Mouse (Mus musculus) heart, embryonic 16.5 days (tissue): Measurements from ENCODE around the gene Rrp8. TPM values are rescaled to one million over a fixed set of nuclear protein-coding genes. Genes with fewer than 3 reads are reported as not detected.
A peak's percentile ranks its signal among the peaks of the same experiment; 100 is the strongest.
"Not testable (repeated sequence)": the region's sequence is repeated elsewhere in the genome, so short reads cannot be mapped to it uniquely, and the experiment has no call there.

ENCODE experiments used
- ATAC-seq: fragments of 200-750 bp; cut with Nextera tagmentation; replicated peaks from 2 replicates; pipeline ENCODE4 v1.8.0; 2017; ENCODE audit warnings: moderate number of reproducible peaks; ENCODE audit not compliant: insufficient read depth, low FRiP score; ENCODE audit errors: extremely low read depth
- H3K27ac ChIP-seq: fragments of 300-500 bp; sonication (generic); 2 replicates; pipeline ENCODE4 v1.5.1; 2014; ENCODE audit warnings: mild to moderate bottlenecking, low read length, control low read depth, moderate library complexity
- H3K27me3 ChIP-seq: fragments of 300-500 bp; sonication (generic); 2 replicates; pipeline ENCODE4 v1.6.1; 2014; ENCODE audit warnings: low read length, mixed read lengths; ENCODE audit not compliant: control insufficient read depth, insufficient read depth
- H3K36me3 ChIP-seq: fragments of 300-500 bp; sonication (generic); 2 replicates; pipeline ENCODE4 v1.6.1; 2014; ENCODE audit not compliant: control insufficient read depth, insufficient read depth
- H3K4me1 ChIP-seq: fragments of 300-500 bp; sonication (generic); 2 replicates; pipeline ENCODE4 v1.6.1; 2014; ENCODE audit warnings: low read length, mixed read lengths; ENCODE audit not compliant: control insufficient read depth, insufficient read depth
- H3K4me2 ChIP-seq: fragments of 300-500 bp; sonication (generic); 2 replicates; pipeline ENCODE4 v1.6.1; 2014; ENCODE audit warnings: low read depth, mild to moderate bottlenecking, control low read depth, low read length
- H3K4me3 ChIP-seq: fragments of 300-500 bp; sonication (generic); 2 replicates; pipeline ENCODE4 v1.5.1; 2014; ENCODE audit warnings: mild to moderate bottlenecking, control low read depth, low read length
- H3K9ac ChIP-seq: fragments of 300-500 bp; sonication (generic); 2 replicates; pipeline ENCODE4 v1.6.1; 2014; ENCODE audit warnings: low read length, control low read depth
- H3K9me3 ChIP-seq: fragments of 300-500 bp; sonication (generic); replicated peaks from 2 replicates; pipeline ENCODE4 v1.6.1; 2016; ENCODE audit warnings: low read length; ENCODE audit not compliant: control insufficient read depth
- WGBS: fragments of 180-500 bp; shearing (Covaris S2); extraction: QIAGEN DNeasy Blood & Tissue Kit; methylation state at CpG from one replicate; pipeline ENCODE4 v1.1.7; 2014; 5-methylcytosine and 5-hydroxymethylcytosine counted together
- polyA plus RNA-seq: library from polyadenylated mRNA; unstranded; fragments of >200 nt; fragmentation: Nextera tagmentation; extraction: Ambion mirVana; gene quantifications from 2 replicates; pipeline ENCODE4 v1.2.1, GENCODE M21; 2015

The Rrp8 gene
- polyA plus RNA-seq, 1 experiment from 2014 or later = 21.7 TPM

DNA sequence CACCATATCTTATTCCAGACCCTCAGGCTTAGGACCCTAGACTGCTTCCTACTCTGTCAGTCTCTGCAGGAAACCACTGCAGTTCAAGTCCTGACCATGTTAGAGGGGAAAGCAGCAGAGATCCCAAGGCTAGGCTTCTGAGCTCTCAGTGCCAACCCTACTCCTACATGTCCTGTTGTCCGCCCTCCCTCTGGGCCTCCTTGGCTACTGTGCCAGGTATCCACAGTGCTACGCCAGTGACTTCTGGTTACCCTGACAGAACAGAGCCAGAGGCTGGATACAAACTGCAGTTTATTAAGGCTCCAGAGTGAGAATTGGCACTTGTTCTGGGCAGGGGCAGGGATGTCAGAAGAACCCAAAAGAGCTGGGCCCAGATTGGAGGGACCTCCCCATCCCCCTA, 15.5 kb upstream of the Rrp8 start:
- Histone ChIP-seq H3K4me1 (peaks cover 8% of the 10 kb centered on the region), H3K4me2 (no peak overlapping the region), H3K9ac (no peak overlapping the region), H3K4me3 (no peak overlapping the region), H3K27me3 (no peaks in the 10 kb centered on the region), H3K36me3 (peaks cover 3% of the 10 kb centered on the region), H3K9me3 (no peaks in the 10 kb centered on the region), H3K27ac (no peak overlapping the region)
- 80% methylated on average over 2 of the region's 2 CpGs for WGBS
- ATAC-seq = no peak

DNA sequence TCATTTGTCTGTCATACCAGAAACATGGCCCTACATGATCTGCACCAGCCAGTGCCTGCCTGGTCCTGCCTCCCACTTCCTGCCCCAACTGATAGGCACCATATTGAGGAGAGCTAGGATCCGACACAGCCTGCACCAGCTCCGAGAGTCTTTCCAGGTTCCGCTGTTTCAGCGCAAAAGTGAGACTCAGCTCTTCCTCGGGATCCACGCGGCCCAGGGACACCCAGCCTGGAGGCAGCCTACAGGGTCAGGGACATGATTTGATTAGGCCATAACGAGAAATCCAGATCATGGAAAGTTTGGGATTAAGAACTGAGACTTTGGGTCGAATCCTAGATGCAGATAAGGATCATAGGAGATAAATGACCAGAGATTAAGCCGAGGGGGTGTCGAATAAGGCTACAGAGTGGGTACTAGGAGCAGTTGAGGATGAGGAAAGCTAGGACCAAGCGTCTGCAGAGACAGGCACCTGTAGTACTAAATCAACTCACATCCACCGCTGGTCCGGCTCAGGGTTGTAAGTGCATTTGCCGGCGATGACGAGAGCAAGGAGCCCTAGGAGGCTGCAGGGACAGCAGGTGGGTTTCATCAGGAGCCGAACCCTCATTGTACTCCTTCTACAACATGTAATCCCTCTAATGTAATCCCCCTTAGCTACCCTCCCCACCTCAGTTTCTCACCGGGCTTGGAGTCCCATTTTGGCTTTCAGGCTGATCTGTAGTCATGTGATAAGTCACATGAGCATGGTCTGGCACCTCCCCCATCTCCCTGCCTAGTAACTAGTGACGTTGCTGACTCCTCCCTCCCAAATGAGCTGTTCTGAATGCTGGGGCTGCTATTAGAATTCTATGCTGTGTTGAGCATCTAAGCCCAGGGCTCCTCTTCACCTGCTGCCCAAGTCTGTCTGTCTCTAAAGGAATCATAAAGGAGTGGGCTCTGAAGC, 14.6 kb upstream of the Rrp8 start, which contains the start of gene Tpp1:
Gene Tpp1, minus strand, starts transcription at position 745 of the 943 bp plus-strand sequence.
- peak; percentile 93 for ATAC-seq

DNA sequence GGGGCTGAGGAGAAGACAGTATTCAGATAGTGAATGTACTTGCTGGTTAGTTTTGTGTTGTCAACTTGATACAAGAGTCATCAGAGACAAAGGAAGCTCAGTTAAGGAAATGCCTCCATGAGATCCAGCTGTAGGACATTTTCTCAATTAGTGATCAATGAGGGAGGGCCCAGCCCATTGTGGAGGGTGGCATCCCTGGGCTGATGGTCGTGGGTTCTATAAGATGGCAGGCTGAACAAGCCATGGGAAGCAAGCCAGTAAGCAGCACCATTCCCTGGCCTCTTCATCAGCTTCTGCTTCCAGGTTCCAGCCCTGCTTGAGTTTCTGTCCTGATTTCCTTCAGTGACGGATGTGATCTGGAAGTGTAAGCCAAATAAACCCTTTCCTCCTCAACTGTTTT, 10.6 kb upstream of the Rrp8 start:
- WGBS = 58% methylated on average over 2 of the region's 2 CpGs
- Histone ChIP-seq H3K27ac (no peak overlapping the region), H3K9ac (no peak overlapping the region), H3K9me3 (no peaks in the 10 kb centered on the region), H3K27me3 (no peaks in the 10 kb centered on the region), H3K36me3 (peaks cover 10% of the 10 kb centered on the region), H3K4me3 (no peak overlapping the region), H3K4me2 (no peak overlapping the region), H3K4me1 (peaks cover 20% of the 10 kb centered on the region)
- no peak for ATAC-seq

More for the DNA sequence above, 14.6 kb upstream of the Rrp8 start, which contains the start of gene Tpp1:
- Histone ChIP-seq H3K4me2 (peak within 1 kb of the TSS; percentile 87), H3K27ac (peak within 1 kb of the TSS; percentile 36; the same call in 1 of the 2 replicates), H3K36me3 (peaks cover 4% of the 10 kb centered on the region), H3K27me3 (no peaks in the 10 kb centered on the region), H3K4me3 (peak within 1 kb of the TSS; percentile 75), H3K9me3 (no peaks in the 10 kb centered on the region), H3K4me1 (peaks cover 8% of the 10 kb centered on the region), H3K9ac (peak within 1 kb of the TSS; percentile 84)
- WGBS = 18% methylated on average over 20 of the region's 20 CpGs

DNA sequence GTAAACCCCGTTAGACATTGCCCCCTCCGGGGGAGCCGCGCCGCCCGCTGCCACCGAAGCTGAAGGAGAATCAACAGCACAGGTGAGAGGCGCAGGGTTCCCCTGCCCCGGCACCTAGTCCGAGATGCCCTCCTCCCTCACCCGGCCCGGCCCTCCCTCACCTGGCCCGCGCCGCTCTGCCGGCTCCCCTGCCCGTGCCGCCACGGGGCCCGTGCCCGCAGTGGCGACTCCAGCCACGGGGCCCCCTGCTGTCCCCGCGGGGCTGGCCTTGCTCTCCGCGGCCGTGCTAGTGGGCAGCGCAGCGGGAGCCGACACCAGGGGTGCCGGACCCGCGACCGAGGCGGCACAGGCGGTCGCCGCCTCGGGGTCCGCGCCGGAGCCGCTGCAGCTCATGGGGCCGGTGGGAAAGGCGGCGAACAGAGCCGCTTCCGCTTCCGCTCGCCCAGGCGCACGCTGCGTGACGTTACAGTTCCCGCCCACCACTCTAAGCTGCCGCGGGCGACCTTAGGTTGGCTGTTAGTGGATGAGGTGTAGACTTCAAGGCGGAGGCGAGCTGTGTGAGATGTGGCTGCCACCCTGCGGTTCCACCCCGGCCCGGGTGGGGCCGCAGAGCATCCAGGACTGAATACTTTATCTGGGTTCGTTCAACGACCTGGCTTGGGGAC, 6.9 kb upstream of the Rrp8 start, which contains the start of gene Taf10:
Gene Taf10, minus strand, starts transcription at position 436 of the 665 bp plus-strand sequence.
- H3K36me3 ChIP-seq = peaks cover 25% of the 10 kb centered on the region
- peak within 1 kb of the TSS; percentile 91 for H3K4me2 ChIP-seq
- WGBS = 1% methylated on average over 67 of the region's 67 CpGs
- peak; percentile 97 for ATAC-seq
- no peaks in the 10 kb centered on the region for H3K9me3 ChIP-seq
- H3K4me3 ChIP-seq = peak within 1 kb of the TSS; percentile 90
- peak within 1 kb of the TSS; percentile 87 for H3K27ac ChIP-seq
- H3K4me1 ChIP-seq = peaks cover 17% of the 10 kb centered on the region
- H3K27me3 ChIP-seq = no peaks in the 10 kb centered on the region
- peak within 1 kb of the TSS; percentile 95 for H3K9ac ChIP-seq

DNA sequence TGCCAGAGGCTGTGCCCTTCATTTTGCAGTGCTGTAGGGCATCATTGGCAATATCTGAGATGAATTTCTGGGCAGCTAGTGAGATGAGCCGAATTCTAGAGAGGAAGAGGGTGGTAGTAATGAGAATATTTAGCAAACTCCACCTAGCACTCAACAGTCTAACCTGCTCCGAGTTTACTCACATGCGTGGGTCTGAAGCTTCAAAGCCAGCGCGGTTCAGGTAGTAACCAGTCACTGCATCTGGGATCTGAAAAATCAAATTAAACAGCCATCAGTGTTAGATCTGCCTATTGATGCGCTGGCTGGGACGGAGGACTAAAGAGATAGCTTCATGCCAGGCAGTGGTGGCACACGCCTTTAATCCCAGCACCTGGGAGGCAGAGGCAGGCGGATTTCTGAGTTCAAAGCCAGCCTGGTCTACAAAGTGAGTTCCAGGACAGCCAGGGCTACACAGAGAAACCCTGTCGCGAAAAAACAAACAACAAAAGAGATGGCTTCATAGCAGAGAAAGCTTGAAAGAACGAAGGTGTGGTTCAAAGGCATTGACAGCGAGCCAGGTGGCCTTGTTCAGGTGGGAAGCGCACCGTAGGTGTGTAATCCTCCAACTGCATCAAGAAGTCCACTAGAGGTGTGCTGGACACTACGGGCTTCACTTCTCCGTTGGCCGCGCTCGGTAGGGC, 6.2 kb upstream of the Rrp8 start:
- H3K4me2 ChIP-seq = peak overlapping the region; percentile 91
- peaks cover 23% of the 10 kb centered on the region for H3K4me1 ChIP-seq
- H3K27ac ChIP-seq = peak overlapping the region; percentile 87
- not testable (repeated sequence) for H3K9me3 ChIP-seq, ATAC-seq, H3K27me3 ChIP-seq
- H3K9ac ChIP-seq = peak overlapping the region; percentile 95
- peak overlapping the region; percentile 90 for H3K4me3 ChIP-seq
- 32% methylated on average over 20 of the region's 20 CpGs for WGBS
- peaks cover 25% of the 10 kb centered on the region for H3K36me3 ChIP-seq

DNA sequence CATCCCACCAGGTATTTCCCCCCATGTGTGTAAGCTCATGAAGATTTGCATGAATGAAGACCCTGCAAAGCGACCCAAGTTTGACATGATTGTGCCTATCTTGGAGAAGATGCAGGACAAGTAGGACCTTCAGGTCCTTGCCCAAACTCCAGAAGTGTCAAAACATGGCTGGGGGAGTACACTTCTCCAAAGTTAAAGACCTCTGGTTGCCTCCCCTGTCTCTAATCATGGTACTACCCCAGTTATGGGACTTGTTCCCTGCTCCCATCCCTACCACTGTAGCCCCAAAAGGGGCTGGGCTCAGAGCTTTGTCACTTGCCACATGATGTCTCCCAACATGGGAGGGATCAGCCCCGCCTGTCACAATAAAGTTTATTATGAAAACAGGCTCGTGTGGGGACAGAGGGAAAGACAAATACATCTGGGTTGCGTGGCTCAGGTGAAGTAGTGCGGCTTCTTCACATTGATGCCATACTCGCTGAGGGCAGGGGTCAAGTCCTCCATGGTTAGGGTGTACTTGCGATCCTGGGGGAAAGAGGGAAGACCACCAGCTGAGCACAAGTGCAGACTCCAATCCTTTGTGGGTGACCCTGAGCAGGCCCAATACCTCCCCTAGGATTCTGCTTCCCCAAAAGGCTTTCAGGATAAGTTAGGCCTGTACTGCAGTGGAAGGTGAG, 5.5 kb upstream of the Rrp8 start:
- not testable (repeated sequence) for H3K27me3 ChIP-seq, H3K9me3 ChIP-seq, ATAC-seq, H3K27ac ChIP-seq, H3K4me3 ChIP-seq, H3K9ac ChIP-seq, H3K4me2 ChIP-seq
- Histone ChIP-seq H3K4me1 (peaks cover 25% of the 10 kb centered on the region), H3K36me3 (peaks cover 25% of the 10 kb centered on the region)
- 83% methylated on average over 7 of the region's 7 CpGs for WGBS

DNA sequence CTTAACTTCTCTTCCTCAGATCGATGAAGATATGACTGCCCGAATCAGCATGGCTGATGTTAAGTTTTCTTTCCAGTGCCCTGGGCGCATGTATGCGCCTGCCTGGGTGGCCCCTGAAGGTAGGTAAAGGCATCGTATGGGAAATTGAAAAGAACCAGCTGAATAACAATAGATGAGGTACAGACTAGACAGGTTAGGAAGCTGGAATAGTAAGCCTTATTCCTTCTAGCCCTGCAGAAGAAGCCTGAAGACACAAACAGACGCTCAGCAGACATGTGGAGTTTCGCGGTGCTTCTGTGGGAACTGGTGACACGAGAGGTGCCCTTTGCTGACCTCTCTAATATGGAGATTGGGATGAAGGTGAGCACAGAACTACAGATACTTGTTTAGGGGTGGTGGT, 4.8 kb upstream of the Rrp8 start:
- Histone ChIP-seq H3K4me1 (peaks cover 27% of the 10 kb centered on the region), H3K27ac (no peak overlapping the region), H3K4me2 (no peak overlapping the region), H3K4me3 (no peak overlapping the region), H3K9me3 (no peaks in the 10 kb centered on the region), H3K36me3 (peaks cover 25% of the 10 kb centered on the region), H3K9ac (no peak overlapping the region), H3K27me3 (no peaks in the 10 kb centered on the region)
- 86% methylated on average over 9 of the region's 9 CpGs for WGBS
- ATAC-seq = no peak

DNA sequence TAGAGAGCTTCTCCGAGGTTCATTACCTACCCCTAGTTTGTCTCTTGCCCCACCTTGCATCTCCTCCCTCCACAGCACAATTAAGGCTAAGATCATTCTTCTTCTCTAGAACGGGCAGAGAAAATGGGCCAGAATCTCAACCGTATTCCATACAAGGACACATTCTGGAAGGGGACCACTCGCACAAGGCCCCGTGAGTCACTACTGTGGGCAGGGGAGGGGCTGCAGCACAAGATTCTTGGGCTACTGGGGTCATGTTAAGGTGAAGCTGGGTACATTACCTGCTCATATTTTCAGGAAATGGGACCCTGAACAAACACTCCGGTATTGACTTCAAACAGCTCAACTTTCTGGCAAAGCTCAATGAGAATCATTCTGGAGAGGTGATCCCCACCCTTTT, 3.7 kb upstream of the Rrp8 start:
- Histone ChIP-seq H3K4me2 (no peak overlapping the region), H3K36me3 (peaks cover 18% of the 10 kb centered on the region), H3K9me3 (no peaks in the 10 kb centered on the region), H3K27ac (no peak overlapping the region), H3K4me1 (peaks cover 27% of the 10 kb centered on the region), H3K4me3 (no peak overlapping the region), H3K9ac (no peak overlapping the region), H3K27me3 (no peaks in the 10 kb centered on the region)
- ATAC-seq = no peak
- 83% methylated on average over 6 of the region's 6 CpGs for WGBS
